Mouse (Mus musculus) ES-E14 (cell line): Measurements from ENCODE around the gene Gm10770. TPM values are rescaled to one million over a fixed set of nuclear protein-coding genes. Genes with fewer than 3 reads are reported as not detected.
"Not testable (repeated sequence)": the region's sequence is repeated elsewhere in the genome, so short reads cannot be mapped to it uniquely, and the experiment has no call there.

Experiments
- DNase-seq: peaks from one replicate; pipeline ENCODE4 v3.0.0-alpha.2; 2013; ENCODE audit warnings: low read depth, low spot score
- H3K27ac ChIP-seq: 2 replicates; pipeline ENCODE4 v1.5.1; 2012; ENCODE audit warnings: low read depth, mild to moderate bottlenecking, low read length, moderate library complexity, mixed read lengths; ENCODE audit not compliant: poor library complexity, insufficient read depth, severe bottlenecking
- H3K36me3 ChIP-seq: 2 replicates; pipeline ENCODE4 v1.6.1; 2012; ENCODE audit warnings: mild to moderate bottlenecking, low read length, moderate library complexity, mixed read lengths; ENCODE audit not compliant: control insufficient read depth, poor library complexity, insufficient read depth, severe bottlenecking
- H3K4me1 ChIP-seq, 2 experiments: fragments of 150-350 bp in 1 of 2; sonication (generic) in 1 of 2; 2 replicates each; pipeline ENCODE4 v1.6.1; 2012; ENCODE audit warnings: low read length in 2 of 2, mild to moderate bottlenecking in 1 of 2, mixed read lengths in 1 of 2; ENCODE audit not compliant: control insufficient read depth in 2 of 2, insufficient read depth in 2 of 2, poor library complexity in 1 of 2
- H3K4me3 ChIP-seq, 2 experiments: fragments of 150-350 bp in 1 of 2; sonication (generic) in 1 of 2; 2 replicates each; pipeline ENCODE4 v1.5.1; 2012; ENCODE audit warnings: low read length in 2 of 2, low read depth in 1 of 2, mild to moderate bottlenecking in 1 of 2, mixed read lengths in 1 of 2; ENCODE audit not compliant: insufficient read depth in 1 of 2, poor library complexity in 1 of 2, severe bottlenecking in 1 of 2
- H3K9ac ChIP-seq: 2 replicates; pipeline ENCODE4 v1.6.1; 2012; ENCODE audit warnings: low read depth, mild to moderate bottlenecking, low read length, mixed read lengths; ENCODE audit not compliant: poor library complexity, insufficient read depth, severe bottlenecking
- H3K9me3 ChIP-seq: fragments of 150-350 bp; sonication (generic); 2 replicates; pipeline ENCODE4 v1.6.1; 2012; ENCODE audit warnings: low read depth, mild to moderate bottlenecking, low read length; ENCODE audit not compliant: control insufficient read depth, insufficient read depth
- CHD2 ChIP-seq: IDR thresholded peaks from 2 replicates; pipeline ENCODE4 v1.6.1; 2014; ENCODE audit warnings: mild to moderate bottlenecking, low read depth, low read length, inconsistent platforms
- in situ Hi-C, 2 experiments: fragments of 600-800 bp; cut with MboI; formaldehyde crosslinking; loops; one replicate each; pipeline ENCODE4 v1.15.1; 2025; ENCODE audit warnings: low sequenced_read_pairs in 2 of 2, inconsistent platforms in 1 of 2; ENCODE audit not compliant: unreplicated experiment in 2 of 2
- total RNA-seq: library from RNA; depleted of rRNA; stranded (reverse); fragments of 300-350 nt; gene quantifications from 2 replicates; pipeline ENCODE4 v1.2.3, GENCODE M21; 2012; rRNA removed

Gene Gm10770
- not detected in 2 replicates for total RNA-seq

DNA sequence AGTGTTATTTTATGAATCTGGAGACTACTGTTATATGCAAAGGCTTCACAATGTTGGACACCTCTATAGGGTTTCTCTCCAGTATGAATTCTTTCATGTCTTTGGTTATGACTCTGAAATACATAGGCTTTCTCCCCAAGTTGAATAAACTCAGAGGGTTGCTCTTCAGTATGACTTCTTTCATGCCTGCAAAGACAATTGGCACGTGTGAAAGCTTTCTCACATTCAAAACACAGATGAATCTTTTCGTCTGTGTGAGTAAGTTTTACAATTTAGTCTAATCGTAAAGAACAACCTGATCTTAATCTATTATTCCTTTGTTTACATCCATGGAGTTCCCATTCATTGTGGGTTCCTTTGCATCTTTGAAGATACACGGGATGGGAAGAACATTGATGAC lies at the start of gene Gm10770:
TSS of gene Gm10770 (minus strand) at position 101 of the 400 bp plus-strand sequence.
- H3K9me3 ChIP-seq, DNase-seq, H3K27ac ChIP-seq, H3K4me3 ChIP-seq, in situ Hi-C loops, H3K9ac ChIP-seq, H3K4me1 ChIP-seq, H3K36me3 ChIP-seq: not testable (repeated sequence)

DNA sequence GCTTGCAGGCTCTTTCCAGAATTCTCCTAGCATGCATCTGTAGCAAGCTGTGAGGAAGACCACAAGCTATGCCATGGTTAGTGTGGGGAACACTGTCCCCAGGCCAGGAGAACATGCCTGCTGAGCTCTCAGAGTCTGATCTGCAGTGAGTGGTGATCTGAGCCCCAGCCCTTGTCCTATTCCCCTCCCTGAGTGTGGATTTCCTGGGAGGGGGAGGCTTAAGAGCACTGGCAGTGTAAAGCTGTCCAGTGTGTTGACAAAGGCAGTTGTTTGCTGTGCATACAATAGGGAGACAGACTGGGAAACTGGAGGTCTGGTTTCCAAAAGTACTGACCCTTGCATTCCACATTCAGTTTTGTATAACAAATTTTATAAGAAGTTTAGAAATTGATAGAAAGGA lies 43.8 kb upstream of the Gm10770 start:
- H3K27ac ChIP-seq, H3K4me1 ChIP-seq, H3K9me3 ChIP-seq, H3K4me3 ChIP-seq, H3K36me3 ChIP-seq, DNase-seq, in situ Hi-C loops, H3K9ac ChIP-seq: not testable (repeated sequence)

DNA sequence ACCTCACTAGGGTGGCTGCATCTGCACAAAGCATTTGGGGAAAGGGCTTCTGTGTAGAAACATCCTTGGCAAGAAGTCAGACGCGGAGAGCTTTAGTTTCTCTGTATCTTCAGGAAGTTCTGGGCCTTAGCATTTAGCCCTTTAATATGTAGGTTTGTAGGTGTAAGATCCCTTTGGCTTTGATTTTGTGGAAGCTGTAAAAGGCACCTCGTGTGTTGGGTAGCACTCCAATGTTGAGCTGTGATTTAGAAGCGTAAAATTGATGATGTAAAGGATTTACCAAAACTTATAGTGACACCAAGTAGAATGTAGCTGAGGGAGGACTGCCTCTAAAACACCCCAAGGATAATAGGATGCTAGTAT lies 38.9 kb upstream of the Gm10770 start:
- H3K36me3 ChIP-seq, DNase-seq, H3K4me1 ChIP-seq, H3K27ac ChIP-seq, H3K9me3 ChIP-seq, in situ Hi-C loops: not testable (repeated sequence)
- peak overlapping the region; percentile 43 to 72 for H3K4me3 ChIP-seq
- peak overlapping the region; percentile 67; the same call in 1 of the 2 replicates for H3K9ac ChIP-seq

DNA sequence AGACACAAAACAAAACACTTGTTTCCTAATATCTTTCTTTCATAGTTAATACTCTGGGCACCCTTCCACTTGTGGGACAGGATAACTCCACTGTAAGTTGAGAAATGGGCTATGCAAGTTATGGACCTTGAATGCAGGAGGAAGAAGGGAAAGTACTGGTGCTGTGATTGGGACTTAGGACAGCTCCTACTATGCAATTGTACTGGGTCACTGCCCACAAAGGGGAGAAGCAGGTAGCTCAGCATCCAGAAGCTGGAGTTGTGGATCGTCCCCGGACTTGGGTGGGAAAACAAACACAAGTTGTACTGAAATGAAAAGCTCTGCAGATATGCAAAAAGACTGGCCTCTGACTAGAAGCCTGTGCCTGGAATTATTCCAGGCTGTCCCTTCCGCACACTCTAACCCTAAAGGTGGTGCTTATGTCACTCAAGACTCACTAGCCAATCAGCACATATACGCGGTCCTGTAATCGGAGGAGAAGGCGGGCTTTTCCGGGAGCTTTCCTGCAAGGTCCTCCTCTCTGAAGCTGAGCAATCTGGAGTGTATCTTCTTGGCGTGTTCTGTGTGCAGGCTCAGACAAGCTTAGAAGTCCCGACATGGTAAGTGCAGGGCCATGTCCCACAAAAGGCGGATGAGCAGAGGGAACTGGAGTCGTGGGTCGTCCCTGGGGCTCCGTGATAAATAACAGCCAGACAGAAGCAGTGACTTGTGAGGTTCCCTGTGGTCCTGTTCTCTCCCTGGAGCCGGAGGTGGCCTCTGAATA lies 38.3 kb upstream of the Gm10770 start, which contains the start of gene Zfp937:
TSS of gene Zfp937 (plus strand) at position 474 of the 763 bp plus-strand sequence.
- H3K9me3 ChIP-seq, H3K27ac ChIP-seq, H3K36me3 ChIP-seq, in situ Hi-C loops, H3K4me1 ChIP-seq: not testable (repeated sequence)
- H3K4me3 ChIP-seq = peak within 1 kb of the TSS; percentile 43 to 72
- peak; percentile 29 for DNase-seq
- peak within 1 kb of the TSS; percentile 67 for H3K9ac ChIP-seq

DNA sequence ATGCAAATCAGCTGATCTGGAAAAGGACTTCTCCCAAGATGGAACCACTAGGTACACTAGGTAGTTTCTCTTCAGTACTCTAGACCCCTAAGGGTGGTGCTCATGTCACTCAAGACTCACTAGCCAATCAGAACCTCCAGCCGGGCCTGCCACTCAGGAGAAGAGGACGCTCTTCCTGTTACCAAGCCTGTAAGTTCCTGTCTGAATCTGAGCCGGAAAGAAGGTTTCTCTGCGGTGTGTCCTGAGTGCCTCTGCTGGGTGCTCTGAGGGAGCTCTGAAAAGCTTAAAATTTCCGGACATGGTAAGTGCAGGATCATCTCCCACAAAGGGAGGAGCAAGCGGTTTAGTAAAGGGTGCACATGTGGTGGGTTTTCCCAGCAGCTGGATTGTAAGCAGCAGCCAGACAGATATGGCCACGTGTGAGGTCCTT lies 2.1 kb upstream of the Gm10770 start, which contains the start of gene Gm14139:
TSS of gene Gm14139 (plus strand) at position 186 of the 430 bp plus-strand sequence.
- H3K9ac ChIP-seq = peak within 1 kb of the TSS; percentile 89
- H3K27ac ChIP-seq = peak within 1 kb of the TSS; percentile 37; the same call in 1 of the 2 replicates
- in situ Hi-C loops, H3K4me1 ChIP-seq, H3K36me3 ChIP-seq, H3K9me3 ChIP-seq: not testable (repeated sequence)
- H3K4me3 ChIP-seq = peak within 1 kb of the TSS; percentile 87 to 96
- TF ChIP-seq CHD2 = peak; percentile 73; the same call in 1 of the 2 replicates
- peak; percentile 50 for DNase-seq

DNA sequence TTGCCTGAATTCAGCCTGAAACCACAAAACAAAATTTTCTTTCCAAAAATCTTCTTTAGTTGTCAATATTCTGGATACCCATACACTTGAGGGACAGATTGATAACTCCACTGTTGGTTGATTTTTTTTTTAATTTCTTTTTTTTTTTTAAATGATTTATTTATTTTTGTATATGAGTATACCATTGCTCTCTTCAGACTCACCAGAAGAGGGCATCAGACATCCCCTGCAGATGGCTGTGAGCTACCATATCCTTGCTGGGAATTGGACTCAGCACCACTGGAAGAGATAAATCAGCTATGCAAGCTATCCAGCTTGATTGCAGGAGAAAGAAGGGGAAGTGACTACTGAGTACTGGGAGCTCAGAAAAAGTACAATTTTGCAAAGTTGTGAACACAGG lies 1.6 kb upstream of the Gm10770 start:
- H3K9ac ChIP-seq = peak overlapping the region; percentile 40; the same call in 1 of the 2 replicates
- in situ Hi-C loops, H3K4me1 ChIP-seq, H3K36me3 ChIP-seq, H3K9me3 ChIP-seq: not testable (repeated sequence)
- H3K27ac ChIP-seq = peak overlapping the region; percentile 37; the same call in 1 of the 2 replicates
- peak overlapping the region; percentile 40 to 96 for H3K4me3 ChIP-seq
- peak; percentile 13 for DNase-seq
